Mouse (Mus musculus) kidney, adult 2 months (tissue): ENCODE measurements at regions not wholly inside any gene's neighbourhood (a gene's known extent, or its start where the extent isn't known, plus 50 kb on each side); places are given as distances from the start of the nearest gene placed in this dataset.
A peak's percentile ranks its signal among the peaks of the same experiment; 100 is the strongest.

Source experiments
- DNase-seq: peaks from one replicate; pipeline ENCODE4 v3.0.0; 2021
- H3K27ac ChIP-seq: fragments of 200-500 bp; 2 replicates; pipeline ENCODE4 v1.5.1; 2012; ENCODE audit warnings: low read depth, low read length, control low read depth, inconsistent platforms; ENCODE audit not compliant: insufficient read depth
- H3K27me3 ChIP-seq: fragments of 200-500 bp; replicated peaks from 2 replicates; pipeline ENCODE4 v1.6.1; 2012; ENCODE audit warnings: mild to moderate bottlenecking, moderate library complexity, low read length, inconsistent platforms; ENCODE audit not compliant: control insufficient read depth, insufficient read depth
- H3K36me3 ChIP-seq: fragments of 200-500 bp; 2 replicates; pipeline ENCODE4 v1.6.1; 2012; ENCODE audit warnings: mild to moderate bottlenecking, moderate library complexity, low read length, inconsistent platforms; ENCODE audit not compliant: control insufficient read depth, insufficient read depth
- H3K4me1 ChIP-seq: fragments of 200-500 bp; 2 replicates; pipeline ENCODE4 v1.6.1; 2011; ENCODE audit warnings: low read length; ENCODE audit not compliant: control insufficient read depth, insufficient read depth
- H3K4me3 ChIP-seq: fragments of 200-500 bp; 2 replicates; pipeline ENCODE4 v1.5.1; 2011; ENCODE audit warnings: mild to moderate bottlenecking, low read depth, low read length, control low read depth; ENCODE audit not compliant: insufficient read depth
- CTCF ChIP-seq: fragments of 200-500 bp; conservative IDR thresholded peaks from 2 replicates; pipeline ENCODE4 v1.5.1; 2011; ENCODE audit warnings: low read depth, mild to moderate bottlenecking, control low read depth, low read length, moderate library complexity, mixed read lengths; ENCODE audit not compliant: insufficient read depth, insufficient read length
- POLR2A ChIP-seq: fragments of 200-500 bp; IDR thresholded peaks from one replicate; pipeline ENCODE4 v1.6.1; 2011; ENCODE audit warnings: low read depth, low read length, control low read depth
- WGBS: fragments of 180-500 bp; shearing (Covaris S2); methylation state at CpG from one replicate; pipeline ENCODE4 v1.1.7; 2018; 5-methylcytosine and 5-hydroxymethylcytosine counted together

DNA sequence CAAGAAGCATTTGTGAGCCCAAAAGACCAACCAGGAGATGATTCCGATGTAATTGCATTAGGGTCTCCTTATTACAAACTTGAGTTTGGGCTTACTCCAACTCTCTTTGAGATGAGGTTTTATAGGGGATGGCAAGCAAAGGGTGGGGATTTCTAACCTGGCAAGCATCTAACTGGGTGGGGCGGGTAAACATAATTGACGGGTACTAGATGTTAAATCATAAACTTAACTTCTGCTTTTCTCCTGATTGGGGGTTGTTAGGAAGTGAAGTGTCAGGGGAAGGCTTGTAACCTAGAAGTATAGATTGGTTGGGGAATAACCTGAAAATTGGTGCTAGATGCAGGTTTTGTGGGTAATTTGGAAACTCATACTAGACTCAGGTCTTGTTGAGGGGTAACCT is 287.2 kb downstream of the Aldoart1 start:
- DNase-seq, result no peak
- WGBS, result 87% methylated on average over 3 of the region's 3 CpGs
- no peak for TF ChIP-seq POLR2A

DNA sequence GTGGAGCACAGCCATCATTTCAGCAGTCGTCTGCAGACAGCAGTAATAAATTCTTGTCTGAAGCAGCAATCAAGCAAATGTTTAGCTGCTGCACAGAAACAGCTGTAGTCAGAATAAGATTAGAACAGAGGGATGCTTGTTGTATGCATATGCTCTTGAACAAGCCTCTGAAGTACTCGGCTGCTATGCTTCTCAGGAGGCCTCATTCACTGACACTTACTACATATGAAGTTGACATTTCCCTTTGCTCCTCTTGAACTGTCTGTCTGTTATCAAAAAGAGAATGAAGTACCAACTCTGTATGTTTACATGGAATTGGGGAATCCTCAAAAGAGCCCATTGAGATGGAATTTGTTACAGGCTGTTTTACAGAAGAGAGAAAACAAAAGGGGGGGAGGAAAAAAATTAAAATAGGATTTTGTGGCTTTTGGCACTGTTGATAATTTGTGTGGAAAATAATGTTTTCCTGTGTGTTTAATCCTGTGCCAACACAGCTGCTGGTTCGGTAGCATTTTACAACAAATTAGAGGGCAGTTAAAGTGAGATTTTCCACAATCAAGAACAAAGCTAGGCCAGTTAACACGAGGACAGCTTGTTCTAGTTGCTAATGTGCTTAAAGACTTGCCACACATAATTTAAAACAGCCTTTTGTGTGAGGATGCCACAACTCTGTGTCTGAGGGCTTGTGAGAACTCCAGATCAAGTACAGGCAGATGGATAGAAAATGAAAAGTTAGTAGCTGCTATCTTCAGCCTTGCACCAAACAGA is 289.3 kb downstream of the Aldoart1 start:
- TF ChIP-seq CTCF, result no peak
- TF ChIP-seq POLR2A, result no peak
- no peak overlapping the region for H3K4me3 ChIP-seq
- H3K27me3 ChIP-seq, result no peaks in the 10 kb centered on the region
- H3K36me3 ChIP-seq, result no peaks in the 10 kb centered on the region
- 34% methylated on average over 4 of the region's 4 CpGs for WGBS
- no peak for DNase-seq
- H3K27ac ChIP-seq, result no peak overlapping the region
- H3K4me1 ChIP-seq, result no peaks in the 10 kb centered on the region

More for the DNA sequence above, 287.2 kb downstream of the Aldoart1 start:
- H3K27me3 ChIP-seq, result no peaks in the 10 kb centered on the region
- H3K36me3 ChIP-seq, result no peaks in the 10 kb centered on the region
- H3K4me3 ChIP-seq, result no peak overlapping the region
- H3K4me1 ChIP-seq, result no peaks in the 10 kb centered on the region
- no peak overlapping the region for H3K27ac ChIP-seq

DNA sequence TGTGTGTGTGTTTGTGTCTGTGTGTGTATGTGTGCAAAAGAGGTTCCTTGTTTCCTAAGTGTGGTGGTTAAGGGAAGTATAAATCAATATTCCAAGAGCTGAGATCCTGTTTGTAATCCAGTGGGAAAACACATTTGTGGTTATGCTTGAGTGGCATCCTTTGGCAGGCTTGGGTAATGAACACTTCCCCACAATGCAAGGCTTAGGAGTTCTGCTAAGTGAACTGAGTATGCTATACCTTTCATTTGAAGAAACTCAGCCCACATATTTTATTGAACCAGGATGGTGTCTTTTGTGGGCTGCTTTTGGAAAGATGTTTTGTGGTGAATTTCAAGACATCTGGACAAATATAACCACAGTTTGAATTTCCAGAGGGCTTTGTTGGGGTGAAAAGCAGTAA is 298.2 kb downstream of the Aldoart1 start:
- H3K27ac ChIP-seq, result no peak overlapping the region
- H3K27me3 ChIP-seq, result no peaks in the 10 kb centered on the region
- DNase-seq, result no peak
- no peak overlapping the region for H3K4me3 ChIP-seq
- H3K36me3 ChIP-seq, result no peaks in the 10 kb centered on the region
- H3K4me1 ChIP-seq, result no peaks in the 10 kb centered on the region
- TF ChIP-seq CTCF, result no peak
- TF ChIP-seq POLR2A, result no peak

DNA sequence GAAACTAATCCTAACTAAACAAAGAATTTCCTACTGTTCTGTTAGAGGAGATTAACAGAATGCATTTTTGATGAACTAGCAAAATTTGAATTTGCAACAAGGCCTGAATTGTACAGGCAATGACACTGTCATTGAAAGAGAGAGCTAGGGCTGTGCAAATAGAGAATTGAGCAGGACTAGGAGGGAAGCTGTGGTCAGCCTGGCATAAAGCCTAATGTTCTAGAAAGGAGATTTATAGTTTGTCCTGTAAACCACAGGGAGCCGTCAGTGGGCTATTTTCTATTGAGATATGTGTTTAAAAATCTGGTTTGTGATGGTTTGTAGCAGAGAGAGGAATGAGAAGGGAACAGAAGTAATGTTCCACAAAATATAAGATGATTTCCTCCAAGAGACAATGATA is 317.9 kb downstream of the Aldoart1 start:
- Histone ChIP-seq H3K36me3 (no peaks in the 10 kb centered on the region), H3K27me3 (no peaks in the 10 kb centered on the region), H3K27ac (no peak overlapping the region), H3K4me3 (no peak overlapping the region), H3K4me1 (no peaks in the 10 kb centered on the region)
- 24% methylated on average over 1 of the region's 1 CpGs for WGBS
- DNase-seq, result peak; percentile 4
- TF ChIP-seq POLR2A, result no peak
- TF ChIP-seq CTCF, result no peak

DNA sequence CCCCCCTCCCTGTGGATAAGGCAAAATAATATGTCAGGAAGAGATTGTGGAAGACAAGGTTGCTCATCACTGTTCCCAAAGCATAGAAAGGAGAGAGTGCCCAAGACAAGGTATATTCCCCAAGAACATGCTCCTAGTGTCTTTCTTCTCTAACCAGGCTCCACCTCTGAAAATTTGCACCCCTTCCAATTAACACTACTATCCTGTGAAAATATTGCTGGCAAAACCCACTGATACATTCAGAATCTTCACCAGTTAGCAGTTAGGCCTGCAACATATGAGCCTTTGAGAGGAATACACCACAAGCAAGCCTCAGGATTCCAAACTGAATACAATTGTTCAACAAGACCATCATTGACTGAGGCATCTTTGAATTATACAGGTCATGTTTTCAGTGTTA is 323.9 kb upstream of the Tle1 start:
- TF ChIP-seq POLR2A (no peak), CTCF (no peak)
- Histone ChIP-seq H3K4me1 (no peaks in the 10 kb centered on the region), H3K27me3 (no peaks in the 10 kb centered on the region), H3K36me3 (no peaks in the 10 kb centered on the region), H3K27ac (no peak overlapping the region), H3K4me3 (no peak overlapping the region)
- no peak for DNase-seq

DNA sequence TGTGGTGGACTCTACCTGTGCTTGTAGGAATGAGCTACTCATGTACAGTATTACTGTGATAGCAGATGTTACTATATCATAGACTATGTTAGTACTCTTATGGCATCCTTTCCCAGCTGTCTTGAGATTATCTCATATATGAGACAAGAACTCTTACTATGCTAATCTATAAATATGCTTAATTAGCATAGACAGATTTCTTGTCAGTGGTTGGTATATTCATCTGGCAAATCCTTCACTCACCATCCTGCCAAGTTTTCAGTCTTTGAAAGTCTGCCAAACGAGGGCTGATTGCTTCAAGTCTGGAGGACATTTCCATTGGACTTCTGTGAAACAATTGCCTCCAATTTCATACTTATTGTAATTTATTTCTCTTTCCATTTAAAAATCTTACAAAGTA is 323.4 kb upstream of the Tle1 start:
- WGBS, result 75% methylated on average over 1 of the region's 1 CpGs

DNA sequence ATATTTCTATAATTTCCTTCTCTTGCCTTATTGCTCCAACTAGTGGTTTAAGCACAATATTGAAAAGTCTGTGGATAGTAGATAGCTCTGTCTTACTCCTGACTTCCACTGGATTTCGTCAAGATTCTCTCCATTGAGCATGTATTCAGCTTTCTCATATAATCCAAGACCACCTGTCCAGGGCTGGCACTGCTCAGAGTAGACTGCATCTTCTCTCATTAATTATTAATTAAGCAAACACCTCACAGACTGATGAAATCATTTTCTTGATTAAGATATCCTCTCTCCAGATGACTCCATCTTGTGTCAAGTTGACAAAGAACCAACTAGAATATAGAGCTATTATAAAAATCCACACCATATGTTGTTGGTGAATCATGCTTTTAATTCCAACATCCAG is 310.5 kb upstream of the Tle1 start:
- DNase-seq, result no peak
- WGBS, result 73% methylated on average over 1 of the region's 1 CpGs
- H3K4me1 ChIP-seq, result no peaks in the 10 kb centered on the region
- no peaks in the 10 kb centered on the region for H3K27me3 ChIP-seq
- H3K4me3 ChIP-seq, result no peak overlapping the region
- no peak for TF ChIP-seq POLR2A
- TF ChIP-seq CTCF, result no peak
- H3K27ac ChIP-seq, result no peak overlapping the region
- H3K36me3 ChIP-seq, result no peaks in the 10 kb centered on the region

More for the DNA sequence above, 323.4 kb upstream of the Tle1 start:
- H3K27ac ChIP-seq, result no peak overlapping the region
- TF ChIP-seq POLR2A (no peak), CTCF (no peak)
- no peaks in the 10 kb centered on the region for H3K4me1 ChIP-seq
- no peak overlapping the region for H3K4me3 ChIP-seq
- H3K27me3 ChIP-seq, result no peaks in the 10 kb centered on the region
- DNase-seq, result no peak
- H3K36me3 ChIP-seq, result no peaks in the 10 kb centered on the region
